Comparison of ENCODE assay signal across 20 mouse cellular contexts in the genomic region with DNA sequence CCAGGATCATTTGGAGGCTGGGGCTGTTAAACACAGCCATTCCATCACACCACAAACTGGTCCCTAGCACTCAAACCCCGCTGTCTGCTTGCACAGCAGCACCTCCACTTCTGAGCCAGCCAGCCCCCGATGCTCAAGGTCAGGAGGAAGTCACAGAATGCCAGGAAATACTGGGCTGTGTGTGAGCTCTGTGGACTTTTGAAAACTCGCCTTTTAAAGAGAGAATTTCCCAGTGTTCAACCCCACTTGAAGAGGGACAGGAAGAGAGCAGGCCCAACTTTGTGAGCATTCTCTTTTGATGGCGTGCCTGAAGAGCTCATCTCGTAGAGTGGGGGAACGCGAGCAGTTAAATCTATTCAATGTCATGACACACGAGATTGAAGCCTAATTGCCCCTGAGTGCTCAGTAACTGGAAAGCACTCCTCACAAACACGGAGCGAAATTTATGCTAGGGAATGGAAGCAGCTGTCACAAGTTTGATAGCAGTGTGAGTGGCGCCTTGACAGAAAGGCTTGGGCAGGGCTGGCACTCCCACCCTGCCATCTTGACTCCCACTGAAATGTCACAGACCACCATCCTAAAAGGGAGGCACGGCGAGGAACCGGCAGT.
A peak's percentile ranks its signal among the peaks of the same experiment; 100 is the strongest.
DNase-seq lines count a peak whose midpoint lies in the region; ATAC-seq and TF ChIP-seq lines count a peak whose summit lies in the region.
"Had no signal": no experiment of that assay in that cellular context is flagged by ENCODE, and none has a peak within 500 bp of the region (broad histone marks: within the 10 kb centered on the region; RNA-seq: fewer than 3 reads in every experiment).

No protein-coding gene starts in this region.

- 59% methylated on average over 14 of the region's 14 CpGs for WGBS in forebrain, embryonic 14.5 days
- WGBS in forebrain, embryonic 15.5 days: 62% methylated on average over 14 of the region's 14 CpGs
- WGBS in hindbrain, embryonic 11.5 days: 85% methylated on average over 14 of the region's 14 CpGs
- WGBS in hindbrain, postnatal 0 days: 72% methylated on average over 14 of the region's 14 CpGs
- 77% methylated on average over 14 of the region's 14 CpGs for WGBS in stomach, embryonic 16.5 days
- 78% methylated on average over 14 of the region's 14 CpGs for WGBS in stomach, postnatal 0 days

- peaks cover 9% of the 10 kb centered on the region; the same call in 1 of the 2 replicates for H3K4me1 ChIP-seq in forebrain, embryonic 14.5 days (ENCODE audit: control insufficient read depth, insufficient read depth, low read length)
- peaks cover 16% of the 10 kb centered on the region for H3K4me1 ChIP-seq in forebrain, embryonic 15.5 days
- peaks cover 5% of the 10 kb centered on the region for H3K4me1 ChIP-seq in hindbrain, embryonic 11.5 days (replicated peaks; ENCODE audit: control insufficient read depth, insufficient read depth, low read length)
- H3K4me1 ChIP-seq in hindbrain, postnatal 0 days (ENCODE audit: insufficient read depth, low read length): peaks cover 11% of the 10 kb centered on the region
- no peaks in the 10 kb centered on the region for H3K4me1 ChIP-seq in stomach, embryonic 16.5 days (ENCODE audit: control insufficient read depth, insufficient read depth, low read length)
- no peaks in the 10 kb centered on the region for H3K4me1 ChIP-seq in stomach, postnatal 0 days (replicated peaks; ENCODE audit: control insufficient read depth, insufficient read depth)

- peak; percentile 26; the same call in 1 of the 2 replicates for ATAC-seq in forebrain, embryonic 14.5 days
- ATAC-seq in forebrain, embryonic 15.5 days (replicated peaks): no peak
- no peak for ATAC-seq in hindbrain, embryonic 11.5 days (ENCODE audit: low FRiP score)
- no peak for ATAC-seq in hindbrain, postnatal 0 days
- no peak for ATAC-seq in stomach, embryonic 16.5 days (ENCODE audit: insufficient read depth, low FRiP score)
- ATAC-seq in stomach, postnatal 0 days (ENCODE audit: low FRiP score, low TSS enrichment): no peak
- ATAC-seq: hindbrain, embryonic 16.5 days had no signal

- DNase-seq in adrenal gland, adult 2 months: peak; percentile 23
- no peak for DNase-seq in adrenal gland, adult 8-10 months
- peak; percentile 46 for DNase-seq in forebrain, embryonic 14.5 days (ENCODE audit: low spot score)
- DNase-seq in hindbrain, embryonic 11.5 days (ENCODE audit: low spot score): no peak
- DNase-seq in hindbrain, postnatal 0 days (ENCODE audit: low spot score): no peak
- DNase-seq in stomach, postnatal 0 days (ENCODE audit: low spot score): no peak
- DNase-seq: adrenal gland, postnatal 25 days; cerebellum, adult 11-12 months; cerebellum, adult 9-10 months; cerebellum, postnatal 25 days; gastrocnemius, postnatal 36 days; heart, adult 18-20 months; heart, postnatal 10 days; kidney, adult 11 months; kidney, adult 9 months had no signal

- H3K27me3 ChIP-seq in forebrain, embryonic 14.5 days (replicated peaks; ENCODE audit: control insufficient read depth, insufficient read depth, low read length): no peaks in the 10 kb centered on the region
- H3K27me3 ChIP-seq in forebrain, embryonic 15.5 days: no peaks in the 10 kb centered on the region
- H3K27me3 ChIP-seq in hindbrain, embryonic 11.5 days (ENCODE audit: control insufficient read depth, insufficient read depth, low read length): no peaks in the 10 kb centered on the region
- H3K27me3 ChIP-seq in hindbrain, postnatal 0 days (ENCODE audit: insufficient read depth, low read length): no peaks in the 10 kb centered on the region
- no peaks in the 10 kb centered on the region for H3K27me3 ChIP-seq in stomach, embryonic 16.5 days (ENCODE audit: control insufficient read depth, insufficient read depth, low read length)
- H3K27me3 ChIP-seq in stomach, postnatal 0 days (ENCODE audit: control insufficient read depth, insufficient read depth, low read length): no peaks in the 10 kb centered on the region
- H3K27me3 ChIP-seq: embryonic facial prominence, embryonic 12.5 days had no signal

- H3K4me3 ChIP-seq in forebrain, embryonic 14.5 days (ENCODE audit: low read depth, low read length): no peak overlapping the region
- no peak overlapping the region for H3K4me3 ChIP-seq in forebrain, embryonic 15.5 days
- H3K4me3 ChIP-seq in hindbrain, embryonic 11.5 days (ENCODE audit: low read depth, low read length): no peak overlapping the region
- no peak overlapping the region for H3K4me3 ChIP-seq in hindbrain, postnatal 0 days (ENCODE audit: low read length)
- H3K4me3 ChIP-seq in stomach, embryonic 16.5 days (replicated peaks; ENCODE audit: low read length): no peak overlapping the region
- no peak overlapping the region for H3K4me3 ChIP-seq in stomach, postnatal 0 days (ENCODE audit: low read depth, low read length)
- H3K4me3 ChIP-seq: embryonic facial prominence, embryonic 12.5 days; heart, embryonic 10.5 days had no signal

- H3K27ac ChIP-seq in forebrain, embryonic 14.5 days (ENCODE audit: low read depth, low read length): no peak overlapping the region
- no peak overlapping the region; the same call in 1 of the 2 replicates for H3K27ac ChIP-seq in forebrain, embryonic 15.5 days (replicated peaks)
- 0 out of 2 replicates have a peak overlapping the region, but pooled peaks have one; percentile 20 for H3K27ac ChIP-seq in hindbrain, embryonic 11.5 days (ENCODE audit: low read depth, low read length)
- no peak overlapping the region for H3K27ac ChIP-seq in hindbrain, postnatal 0 days
- H3K27ac ChIP-seq in stomach, embryonic 16.5 days (ENCODE audit: low read length): no peak overlapping the region
- no peak overlapping the region for H3K27ac ChIP-seq in stomach, postnatal 0 days (replicated peaks)
- H3K27ac ChIP-seq: embryonic facial prominence, embryonic 12.5 days; heart, embryonic 10.5 days had no signal

- no peaks in the 10 kb centered on the region for H3K9me3 ChIP-seq in forebrain, embryonic 14.5 days (replicated peaks; ENCODE audit: control insufficient read depth, low read length)
- H3K9me3 ChIP-seq in forebrain, embryonic 15.5 days: no peaks in the 10 kb centered on the region
- no peaks in the 10 kb centered on the region for H3K9me3 ChIP-seq in hindbrain, embryonic 11.5 days (ENCODE audit: control insufficient read depth, low read length)
- H3K9me3 ChIP-seq in hindbrain, postnatal 0 days (ENCODE audit: low read length): no peaks in the 10 kb centered on the region
- H3K9me3 ChIP-seq in stomach, embryonic 16.5 days (replicated peaks; ENCODE audit: control insufficient read depth, low read length): no peaks in the 10 kb centered on the region
- no peaks in the 10 kb centered on the region for H3K9me3 ChIP-seq in stomach, postnatal 0 days (ENCODE audit: control insufficient read depth, low read length)
- H3K9me3 ChIP-seq: embryonic facial prominence, embryonic 12.5 days; heart, embryonic 10.5 days had no signal

- TF ChIP-seq CTCF in hindbrain, postnatal 0 days (IDR thresholded peaks at IDR 0.05; ENCODE audit: low read depth): no peak
- no peak for TF ChIP-seq CTCF in stomach, postnatal 0 days (IDR thresholded peaks at IDR 0.05; ENCODE audit: low read depth)

- TF ChIP-seq EP300 in stomach, postnatal 0 days (optimal IDR thresholded peaks at IDR 0.05): no peak

- H3K4me2 ChIP-seq in forebrain, embryonic 14.5 days (ENCODE audit: low read length): no peak overlapping the region
- H3K4me2 ChIP-seq in forebrain, embryonic 15.5 days (replicated peaks): no peak overlapping the region
- H3K4me2 ChIP-seq in hindbrain, embryonic 11.5 days (replicated peaks; ENCODE audit: low read depth, low read length): no peak overlapping the region
- no peak overlapping the region for H3K4me2 ChIP-seq in hindbrain, postnatal 0 days (ENCODE audit: low read depth, low read length)
- H3K4me2 ChIP-seq in stomach, embryonic 16.5 days (ENCODE audit: low read depth, low read length): no peak overlapping the region
- no peak overlapping the region for H3K4me2 ChIP-seq in stomach, postnatal 0 days (replicated peaks; ENCODE audit: low read depth)
- H3K4me2 ChIP-seq: embryonic facial prominence, embryonic 12.5 days had no signal

- H3K9ac ChIP-seq in forebrain, embryonic 14.5 days (ENCODE audit: low read length): no peak overlapping the region
- no peak overlapping the region for H3K9ac ChIP-seq in forebrain, embryonic 15.5 days (replicated peaks)
- H3K9ac ChIP-seq in hindbrain, embryonic 11.5 days (ENCODE audit: low read depth, low read length): no peak overlapping the region
- no peak overlapping the region for H3K9ac ChIP-seq in hindbrain, postnatal 0 days (replicated peaks; ENCODE audit: low read length)
- H3K9ac ChIP-seq in stomach, embryonic 16.5 days (ENCODE audit: low read length): 0 out of 2 replicates have a peak overlapping the region, but pooled peaks have one; percentile 21
- no peak overlapping the region for H3K9ac ChIP-seq in stomach, postnatal 0 days (ENCODE audit: low read length)
- H3K9ac ChIP-seq: embryonic facial prominence, embryonic 12.5 days had no signal

- peaks cover 9% of the 10 kb centered on the region; the same call in 1 of the 2 replicates for H3K36me3 ChIP-seq in forebrain, embryonic 14.5 days (ENCODE audit: control insufficient read depth, insufficient read depth, low read length)
- no peaks in the 10 kb centered on the region for H3K36me3 ChIP-seq in forebrain, embryonic 15.5 days
- 0 out of 2 replicates have a peak, but pooled peaks cover 2% of the 10 kb centered on the region for H3K36me3 ChIP-seq in hindbrain, embryonic 11.5 days (ENCODE audit: control insufficient read depth, insufficient read depth, low read length)
- no peaks in the 10 kb centered on the region for H3K36me3 ChIP-seq in hindbrain, postnatal 0 days (ENCODE audit: insufficient read depth, low read length)
- H3K36me3 ChIP-seq in stomach, embryonic 16.5 days (ENCODE audit: control insufficient read depth, insufficient read depth, low read length): no peaks in the 10 kb centered on the region
- no peaks in the 10 kb centered on the region for H3K36me3 ChIP-seq in stomach, postnatal 0 days (ENCODE audit: control insufficient read depth, insufficient read depth, low read length)

Comparison
In these comparisons a context has a peak if more than half of its experiments do, and no peak if none do; other contexts are left out.
1. DNase-seq: peak in adrenal gland, adult 2 months (single experiment) and forebrain, embryonic 14.5 days (single experiment); none in adrenal gland, adult 8-10 months (single experiment), hindbrain, embryonic 11.5 days (single experiment), hindbrain, postnatal 0 days (single experiment) and stomach, postnatal 0 days (single experiment).